In genomic region chr5:130314926-130315325, GRCm38 (mm10) we compare ENCODE assay signal across 15 mouse cellular contexts. TPM values are rescaled to one million over a fixed set of nuclear protein-coding genes. Genes with fewer than 3 reads are reported as not detected.
A peak's percentile ranks its signal among the peaks of the same experiment; 100 is the strongest.
DNase-seq lines count a peak whose midpoint lies in the region; ATAC-seq and TF ChIP-seq lines count a peak whose summit lies in the region.
"Had no signal": no experiment of that assay in that cellular context is flagged by ENCODE, and none has a peak within 500 bp of the region (broad histone marks: within the 10 kb centered on the region; RNA-seq: fewer than 3 reads in every experiment).

No protein-coding gene starts in this region.

- H3K4me2 ChIP-seq in intestine, postnatal 0 days (replicated peaks; ENCODE audit: low read depth): no peak overlapping the region
- no peak overlapping the region for H3K4me2 ChIP-seq in intestine, embryonic 16.5 days (ENCODE audit: low read depth, low read length)
- H3K4me2 ChIP-seq: kidney, embryonic 15.5 days had no signal

- no peak overlapping the region for H3K27ac ChIP-seq in intestine, postnatal 0 days (ENCODE audit: low read depth, low read length)
- no peak overlapping the region for H3K27ac ChIP-seq in intestine, embryonic 16.5 days (ENCODE audit: low read length)
- H3K27ac ChIP-seq in ES-Bruce4 (ENCODE audit: insufficient read depth, low read length): no peak overlapping the region
- H3K27ac ChIP-seq: kidney, embryonic 15.5 days had no signal

- H3K4me1 ChIP-seq in intestine, postnatal 0 days (replicated peaks; ENCODE audit: control insufficient read depth, insufficient read depth, low read length): no peaks in the 10 kb centered on the region
- no peaks in the 10 kb centered on the region for H3K4me1 ChIP-seq in intestine, embryonic 16.5 days (ENCODE audit: control insufficient read depth, insufficient read depth, low read length)
- no peaks in the 10 kb centered on the region for H3K4me1 ChIP-seq in ES-Bruce4 (ENCODE audit: control insufficient read depth, insufficient read depth, low read length)
- H3K4me1 ChIP-seq: kidney, embryonic 15.5 days had no signal

- H3K9me3 ChIP-seq in intestine, postnatal 0 days (ENCODE audit: control insufficient read depth): no peaks in the 10 kb centered on the region
- no peaks in the 10 kb centered on the region for H3K9me3 ChIP-seq in intestine, embryonic 16.5 days (ENCODE audit: control insufficient read depth, low read length)
- H3K9me3 ChIP-seq in ES-Bruce4 (replicated peaks; ENCODE audit: control insufficient read depth, insufficient read depth, low read length, poor library complexity, severe bottlenecking): no peaks in the 10 kb centered on the region
- H3K9me3 ChIP-seq: kidney, embryonic 15.5 days had no signal

- over 99% methylated on average over 3 of the region's 3 CpGs for WGBS in intestine, postnatal 0 days
- WGBS in intestine, embryonic 16.5 days: 97% methylated on average over 3 of the region's 3 CpGs

- peaks cover 4% of the 10 kb centered on the region for H3K36me3 ChIP-seq in intestine, postnatal 0 days (ENCODE audit: control insufficient read depth, insufficient read depth)
- H3K36me3 ChIP-seq in intestine, embryonic 16.5 days (ENCODE audit: control insufficient read depth, insufficient read depth, low read length): no peaks in the 10 kb centered on the region
- 0 out of 2 replicates have a peak, but pooled peaks cover 2% of the 10 kb centered on the region for H3K36me3 ChIP-seq in ES-Bruce4 (ENCODE audit: control insufficient read depth, insufficient read depth, low read length, poor library complexity, severe bottlenecking)

- TF ChIP-seq EP300 in ES-Bruce4 (IDR thresholded peaks at IDR 0.05; ENCODE audit: insufficient read depth, low read depth, low read length): no peak

- TF ChIP-seq POLR2A in ES-Bruce4 (IDR thresholded peaks at IDR 0.05; ENCODE audit: insufficient read depth, low read length): no peak
- no peak for TF ChIP-seq POLR2A in brain, embryonic 14.5 days (IDR thresholded peaks at IDR 0.05; ENCODE audit: borderline replicate concordance, extremely low read depth, insufficient read depth, insufficient read length, poor library complexity, severe bottlenecking)

- H3K9ac ChIP-seq in intestine, postnatal 0 days (ENCODE audit: low read depth, low read length): no peak overlapping the region
- H3K9ac ChIP-seq in intestine, embryonic 16.5 days (ENCODE audit: low read depth, low read length): no peak overlapping the region
- H3K9ac ChIP-seq in ES-Bruce4 (ENCODE audit: low read depth, poor library complexity, severe bottlenecking): no peak overlapping the region
- H3K9ac ChIP-seq: kidney, embryonic 15.5 days had no signal

- H3K4me3 ChIP-seq in intestine, postnatal 0 days (ENCODE audit: low read depth, low read length): no peak overlapping the region
- no peak overlapping the region for H3K4me3 ChIP-seq in intestine, embryonic 16.5 days (ENCODE audit: low read length)
- no peak overlapping the region for H3K4me3 ChIP-seq in ES-Bruce4 (ENCODE audit: low read depth, low read length)
- H3K4me3 ChIP-seq: kidney, embryonic 15.5 days had no signal

- peak; percentile 17 for DNase-seq in 416B (ENCODE audit: low read depth)
- no peak for DNase-seq in brain, embryonic 14.5 days (ENCODE audit: low read depth)
- DNase-seq in gastrocnemius, postnatal 4 days (ENCODE audit: low spot score in 2 of 2): no peak
- no peak for DNase-seq in thymus, postnatal 14 days
- DNase-seq: adrenal gland, adult 8-10 months; cerebellum, postnatal 14 days; layer of hippocampus, adult 9-11 months had no signal

- ATAC-seq in intestine, postnatal 0 days: no peak
- ATAC-seq in intestine, embryonic 16.5 days: no peak

- TF ChIP-seq CTCF in intestine, postnatal 0 days (IDR thresholded peaks at IDR 0.05; ENCODE audit: low read depth): 0 out of 2 replicates have a peak, but pooled peaks have one; percentile 14
- TF ChIP-seq CTCF in ES-Bruce4 (IDR thresholded peaks at IDR 0.05; ENCODE audit: low read depth, low read length): peak; percentile 23
- peak; percentile 38; the same call in 1 of the 2 replicates for TF ChIP-seq CTCF in brain, embryonic 14.5 days (IDR thresholded peaks at IDR 0.05; ENCODE audit: borderline replicate concordance, extremely low read depth, insufficient read depth, insufficient read length)

- no peaks in the 10 kb centered on the region for H3K27me3 ChIP-seq in intestine, postnatal 0 days (replicated peaks; ENCODE audit: control insufficient read depth, insufficient read depth, low read length)
- no peaks in the 10 kb centered on the region for H3K27me3 ChIP-seq in intestine, embryonic 16.5 days (replicated peaks; ENCODE audit: control insufficient read depth, insufficient read depth, low read length)
- no peaks in the 10 kb centered on the region for H3K27me3 ChIP-seq in ES-Bruce4 (ENCODE audit: control insufficient read depth, insufficient read depth, low read length, poor library complexity, severe bottlenecking)
- H3K27me3 ChIP-seq: kidney, embryonic 15.5 days had no signal

RNA-seq across cellular contexts. Expression of gene Caln1, which starts 54.3 kb away (rescaled TPM):
- polyA plus RNA-seq in intestine, postnatal 0 days (2015; fragmentation: Nextera tagmentation; extraction: Ambion mirVana): 0.14 TPM in 1 of 2 replicates, not detected in the other
- 0.09 and 0.27 TPM in 2 replicates for polyA plus RNA-seq in intestine, embryonic 16.5 days (2015; fragmentation: Nextera tagmentation; extraction: Ambion mirVana)
- 0.28 and 0.32 TPM in 2 replicates for polyA plus RNA-seq in ES-Bruce4 (2011; ENCODE audit: insufficient read depth, insufficient read length, low read depth, missing spikeins)
- polyA plus RNA-seq in brain, embryonic 14.5 days (2012; rRNA removed): 3.1 and 6.9 TPM in 2 replicates
- not detected for total RNA-seq in gastrocnemius, postnatal 4 days (2021)
- total RNA-seq: granulocyte monocyte progenitor cell, adult 5-6 weeks; megakaryocyte, adult 5-6 weeks had no signal
- polyA plus RNA-seq: heart, postnatal 0 days; liver, embryonic 16.5 days had no signal

RNA-seq across cellular contexts. Expression of gene Tyw1, which starts 59.5 kb away (rescaled TPM):
- polyA plus RNA-seq in intestine, postnatal 0 days (2015; fragmentation: Nextera tagmentation; extraction: Ambion mirVana): 12.0 and 15.0 TPM in 2 replicates
- 22.6 and 24.8 TPM in 2 replicates for polyA plus RNA-seq in intestine, embryonic 16.5 days (2015; fragmentation: Nextera tagmentation; extraction: Ambion mirVana)
- polyA plus RNA-seq in ES-Bruce4 (2011; ENCODE audit: insufficient read depth, insufficient read length, low read depth, missing spikeins): 27.7 and 27.8 TPM in 2 replicates
- polyA plus RNA-seq in brain, embryonic 14.5 days (2012; rRNA removed): 15.8 and 18.8 TPM in 2 replicates
- total RNA-seq in gastrocnemius, postnatal 4 days (2021): 10 to 100 TPM; 13.1 to 14.6 TPM

RNA-seq across cellular contexts. Expression of gene Sbds, which starts 59.6 kb away (rescaled TPM):
- 97.7 and 105 TPM in 2 replicates for polyA plus RNA-seq in intestine, postnatal 0 days (2015; fragmentation: Nextera tagmentation; extraction: Ambion mirVana)
- 78.1 and 83.6 TPM in 2 replicates for polyA plus RNA-seq in intestine, embryonic 16.5 days (2015; fragmentation: Nextera tagmentation; extraction: Ambion mirVana)
- 66.8 and 68.5 TPM in 2 replicates for polyA plus RNA-seq in ES-Bruce4 (2011; ENCODE audit: insufficient read depth, insufficient read length, low read depth, missing spikeins)
- 37.9 and 41.3 TPM in 2 replicates for polyA plus RNA-seq in brain, embryonic 14.5 days (2012; rRNA removed)
- 10 to 100 TPM; 33.7 to 40.2 TPM for total RNA-seq in gastrocnemius, postnatal 4 days (2021)
